Comparison of ENCODE assay signal across 12 mouse cellular contexts in the genomic region with DNA sequence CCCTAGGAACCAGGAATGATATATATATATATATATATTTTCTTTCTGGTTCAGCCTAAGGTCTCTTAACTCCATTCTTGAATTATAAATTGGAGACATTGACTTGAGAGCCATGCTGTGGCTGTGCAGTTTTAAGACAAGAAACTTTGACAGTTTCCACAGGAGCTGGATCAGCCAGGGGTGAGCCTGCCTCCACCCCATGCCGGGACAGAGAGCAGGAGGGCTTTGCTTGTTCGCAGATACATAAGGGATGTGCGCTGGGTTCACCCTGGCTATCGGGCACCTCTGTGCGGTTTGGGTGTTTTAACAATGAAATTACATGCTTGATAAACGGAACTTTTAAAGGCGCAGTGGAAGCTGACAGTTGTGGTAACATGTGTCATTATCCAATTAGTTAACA.
DNase-seq lines count a peak whose midpoint lies in the region; ATAC-seq and TF ChIP-seq lines count a peak whose summit lies in the region.
"Had no signal": no experiment of that assay in that cellular context is flagged by ENCODE, and none has a peak within 500 bp of the region (broad histone marks: within the 10 kb centered on the region; RNA-seq: fewer than 3 reads in every experiment).

No protein-coding gene starts in this region.

- no peak for ATAC-seq in midbrain, embryonic 12.5 days (ENCODE audit: low FRiP score, low read depth)
- no peak for ATAC-seq in midbrain, postnatal 0 days (ENCODE audit: low FRiP score)
- no peak for ATAC-seq in forebrain, embryonic 15.5 days (replicated peaks)
- ATAC-seq in hindbrain, postnatal 0 days: no peak
- ATAC-seq in stomach, embryonic 16.5 days (ENCODE audit: insufficient read depth, low FRiP score): no peak

- H3K27me3 ChIP-seq in midbrain, embryonic 12.5 days: peaks cover 22% of the 10 kb centered on the region
- 0 out of 2 replicates have a peak, but pooled peaks cover 8% of the 10 kb centered on the region for H3K27me3 ChIP-seq in midbrain, postnatal 0 days (ENCODE audit: insufficient read depth, low read length)
- no peaks in the 10 kb centered on the region for H3K27me3 ChIP-seq in forebrain, embryonic 15.5 days
- H3K27me3 ChIP-seq in hindbrain, postnatal 0 days (ENCODE audit: insufficient read depth, low read length): no peaks in the 10 kb centered on the region
- H3K27me3 ChIP-seq in stomach, embryonic 16.5 days (ENCODE audit: control insufficient read depth, insufficient read depth, low read length): no peaks in the 10 kb centered on the region

- H3K9me3 ChIP-seq in midbrain, embryonic 12.5 days: no peaks in the 10 kb centered on the region
- no peaks in the 10 kb centered on the region for H3K9me3 ChIP-seq in midbrain, postnatal 0 days (ENCODE audit: low read length)
- H3K9me3 ChIP-seq in forebrain, embryonic 15.5 days: no peaks in the 10 kb centered on the region
- no peaks in the 10 kb centered on the region for H3K9me3 ChIP-seq in hindbrain, postnatal 0 days (ENCODE audit: low read length)
- H3K9me3 ChIP-seq in stomach, embryonic 16.5 days (replicated peaks; ENCODE audit: control insufficient read depth, low read length): no peaks in the 10 kb centered on the region
- H3K9me3 ChIP-seq: limb, embryonic 12.5 days had no signal

- peak overlapping the region; percentile 44 for H3K4me2 ChIP-seq in midbrain, embryonic 12.5 days (replicated peaks)
- no peak overlapping the region for H3K4me2 ChIP-seq in midbrain, postnatal 0 days (ENCODE audit: low read depth, low read length, poor library complexity, severe bottlenecking)
- H3K4me2 ChIP-seq in forebrain, embryonic 15.5 days (replicated peaks): peak overlapping the region; percentile 43
- H3K4me2 ChIP-seq in hindbrain, postnatal 0 days (ENCODE audit: low read depth, low read length): peak overlapping the region; percentile 29; the same call in 1 of the 2 replicates
- H3K4me2 ChIP-seq in stomach, embryonic 16.5 days (ENCODE audit: low read depth, low read length): no peak overlapping the region

- DNase-seq in midbrain, postnatal 0 days (ENCODE audit: low spot score): no peak
- no peak for DNase-seq in hindbrain, postnatal 0 days (ENCODE audit: low spot score)
- no peak for DNase-seq in testis, postnatal 14 days (ENCODE audit: low spot score)
- no peak for DNase-seq in right cerebral cortex, postnatal 14 days
- DNase-seq: cerebellum, adult 11 months; heart, postnatal 10 days; kidney, adult 8-10 months; lung, adult 18-20 months had no signal

- 33% methylated on average over 7 of the region's 7 CpGs for WGBS in midbrain, embryonic 12.5 days
- WGBS in midbrain, postnatal 0 days: 15% methylated on average over 7 of the region's 7 CpGs
- WGBS in forebrain, embryonic 15.5 days: 13% methylated on average over 7 of the region's 7 CpGs
- WGBS in hindbrain, postnatal 0 days: 20% methylated on average over 7 of the region's 7 CpGs
- WGBS in stomach, embryonic 16.5 days: 60% methylated on average over 7 of the region's 7 CpGs

- no peak overlapping the region for H3K9ac ChIP-seq in midbrain, embryonic 12.5 days (replicated peaks)
- no peak overlapping the region for H3K9ac ChIP-seq in midbrain, postnatal 0 days (replicated peaks; ENCODE audit: low read length, poor library complexity, severe bottlenecking)
- H3K9ac ChIP-seq in forebrain, embryonic 15.5 days (replicated peaks): no peak overlapping the region
- no peak overlapping the region for H3K9ac ChIP-seq in hindbrain, postnatal 0 days (replicated peaks; ENCODE audit: low read length)
- 0 out of 2 replicates have a peak overlapping the region, but pooled peaks have one; percentile 16 for H3K9ac ChIP-seq in stomach, embryonic 16.5 days (ENCODE audit: low read length)

- H3K4me1 ChIP-seq in midbrain, embryonic 12.5 days: peaks cover 48% of the 10 kb centered on the region
- H3K4me1 ChIP-seq in midbrain, postnatal 0 days (ENCODE audit: insufficient read depth, low read length): peaks cover 12% of the 10 kb centered on the region
- H3K4me1 ChIP-seq in forebrain, embryonic 15.5 days: peaks cover 36% of the 10 kb centered on the region
- peaks cover 18% of the 10 kb centered on the region for H3K4me1 ChIP-seq in hindbrain, postnatal 0 days (ENCODE audit: insufficient read depth, low read length)
- peaks cover 6% of the 10 kb centered on the region; the same call in 1 of the 2 replicates for H3K4me1 ChIP-seq in stomach, embryonic 16.5 days (ENCODE audit: control insufficient read depth, insufficient read depth, low read length)

- no peak for TF ChIP-seq CTCF in midbrain, postnatal 0 days (IDR thresholded peaks at IDR 0.05)
- TF ChIP-seq CTCF in hindbrain, postnatal 0 days (IDR thresholded peaks at IDR 0.05; ENCODE audit: low read depth): no peak

- no peak overlapping the region for H3K4me3 ChIP-seq in midbrain, embryonic 12.5 days
- H3K4me3 ChIP-seq in midbrain, postnatal 0 days (ENCODE audit: low read depth, low read length): no peak overlapping the region
- H3K4me3 ChIP-seq in forebrain, embryonic 15.5 days: peak overlapping the region; percentile 32
- no peak overlapping the region for H3K4me3 ChIP-seq in hindbrain, postnatal 0 days (ENCODE audit: low read length)
- peak overlapping the region; percentile 22; the same call in 1 of the 2 replicates for H3K4me3 ChIP-seq in stomach, embryonic 16.5 days (replicated peaks; ENCODE audit: low read length)

- no peaks in the 10 kb centered on the region for H3K36me3 ChIP-seq in midbrain, embryonic 12.5 days
- no peaks in the 10 kb centered on the region for H3K36me3 ChIP-seq in midbrain, postnatal 0 days (ENCODE audit: insufficient read depth, low read length)
- H3K36me3 ChIP-seq in forebrain, embryonic 15.5 days: no peaks in the 10 kb centered on the region
- no peaks in the 10 kb centered on the region for H3K36me3 ChIP-seq in hindbrain, postnatal 0 days (ENCODE audit: insufficient read depth, low read length)
- H3K36me3 ChIP-seq in stomach, embryonic 16.5 days (ENCODE audit: control insufficient read depth, insufficient read depth, low read length): no peaks in the 10 kb centered on the region
- H3K36me3 ChIP-seq: limb, embryonic 12.5 days had no signal

- H3K27ac ChIP-seq in midbrain, embryonic 12.5 days (replicated peaks): no peak overlapping the region
- no peak overlapping the region for H3K27ac ChIP-seq in midbrain, postnatal 0 days (ENCODE audit: low read depth, low read length)
- H3K27ac ChIP-seq in forebrain, embryonic 15.5 days (replicated peaks): no peak overlapping the region
- H3K27ac ChIP-seq in hindbrain, postnatal 0 days: no peak overlapping the region
- no peak overlapping the region for H3K27ac ChIP-seq in stomach, embryonic 16.5 days (ENCODE audit: low read length)

Comparison
In these comparisons a context has a peak if more than half of its experiments do, and no peak if none do; other contexts are left out.
1. H3K4me2 ChIP-seq: peak in midbrain, embryonic 12.5 days (single experiment), forebrain, embryonic 15.5 days (single experiment) and hindbrain, postnatal 0 days (single experiment); none in midbrain, postnatal 0 days (single experiment) and stomach, embryonic 16.5 days (single experiment).
2. H3K4me3 ChIP-seq: peak in forebrain, embryonic 15.5 days (single experiment) and stomach, embryonic 16.5 days (single experiment); none in midbrain, embryonic 12.5 days (single experiment), midbrain, postnatal 0 days (single experiment) and hindbrain, postnatal 0 days (single experiment).